Mouse (Mus musculus): ENCODE data around the gene Jag2. TPM values are rescaled to one million over a fixed set of nuclear protein-coding genes. Genes with fewer than 3 reads are reported as not detected.

The Jag2 gene
- polyA plus RNA-seq, 1 experiment = 51.8 TPM

- Histone ChIP-seq H3K4me3 (no peak overlapping the region), H3K36me3 (ENCODE audit: control insufficient read depth, insufficient read depth) (no peaks in the 10 kb centered on the region), H3K4me2 (ENCODE audit: low read depth) (no peak overlapping the region), H3ac (ENCODE audit: control insufficient read depth, insufficient read length) (no peak overlapping the region), H3K79me2 (ENCODE audit: control insufficient read depth, insufficient read depth) (peaks cover 46% of the 10 kb centered on the region), H3K27me3 (ENCODE audit: control insufficient read depth, insufficient read depth, insufficient read length) (no peaks in the 10 kb centered on the region)
- TF ChIP-seq MAX (IDR thresholded peaks at IDR 0.05; ENCODE audit: low read depth) (no peak), SRF (IDR thresholded peaks at IDR 0.05; ENCODE audit: control insufficient read depth, insufficient read length, low read depth) (no peak), MYOD1 (IDR thresholded peaks at IDR 0.05; ENCODE audit: control insufficient read depth in 1 of 3, insufficient read length in 2 of 3, low read depth in 2 of 3) (no peak), TCF12 (IDR thresholded peaks at IDR 0.05; ENCODE audit: insufficient read depth, poor library complexity, severe bottlenecking) (no peak), USF1 (IDR thresholded peaks at IDR 0.05; ENCODE audit: low read depth) (no peak), MYOG (IDR thresholded peaks at IDR 0.05; ENCODE audit: control insufficient read depth in 1 of 3, insufficient read depth in 1 of 3, insufficient read length in 2 of 3, low read depth in 2 of 3) (no peak), CEBPB (IDR thresholded peaks at IDR 0.05; ENCODE audit: insufficient read depth, poor library complexity, severe bottlenecking) (no peak), REST (IDR thresholded peaks at IDR 0.05; ENCODE audit: insufficient read depth, insufficient read length) (no peak)
Observed at GRCm38 (mm10) chr12:112922541-112922940, 7.0 kb downstream of the Jag2 start.

GRCm38 (mm10) chr12:112921518-112921917, 8.1 kb downstream of the Jag2 start:
- H3K4me3 ChIP-seq = no peak overlapping the region
- peaks cover 37% of the 10 kb centered on the region for H3K79me2 ChIP-seq (ENCODE audit: control insufficient read depth, insufficient read depth)
- H3K27me3 ChIP-seq (ENCODE audit: control insufficient read depth, insufficient read depth, insufficient read length) = no peaks in the 10 kb centered on the region
- H3K36me3 ChIP-seq (ENCODE audit: control insufficient read depth, insufficient read depth) = no peaks in the 10 kb centered on the region
- no peak overlapping the region for H3ac ChIP-seq (ENCODE audit: control insufficient read depth, insufficient read length)
- TF ChIP-seq SRF (IDR thresholded peaks at IDR 0.05; ENCODE audit: control insufficient read depth, insufficient read length, low read depth) (no peak), USF1 (IDR thresholded peaks at IDR 0.05; ENCODE audit: low read depth) (no peak), MAX (IDR thresholded peaks at IDR 0.05; ENCODE audit: low read depth) (no peak), CEBPB (IDR thresholded peaks at IDR 0.05; ENCODE audit: insufficient read depth, poor library complexity, severe bottlenecking) (no peak), TCF12 (IDR thresholded peaks at IDR 0.05; ENCODE audit: insufficient read depth, poor library complexity, severe bottlenecking) (no peak), E2F4 (IDR thresholded peaks at IDR 0.05; ENCODE audit: insufficient read depth) (no peak), MYOD1 (IDR thresholded peaks at IDR 0.05; ENCODE audit: control insufficient read depth in 1 of 3, insufficient read length in 2 of 3, low read depth in 2 of 3) (no peak), MYOG (IDR thresholded peaks at IDR 0.05; ENCODE audit: control insufficient read depth in 1 of 3, insufficient read depth in 1 of 3, insufficient read length in 2 of 3, low read depth in 2 of 3) (no peak), REST (IDR thresholded peaks at IDR 0.05; ENCODE audit: insufficient read depth, insufficient read length) (no peak), POLR2AphosphoS2 (IDR thresholded peaks at IDR 0.05; ENCODE audit: insufficient read length, low read depth) (no peak), TCF3 (IDR thresholded peaks at IDR 0.05; ENCODE audit: insufficient read length, low read depth) (no peak), POLR2A (IDR thresholded peaks at IDR 0.05; ENCODE audit: insufficient read length, low read depth) (no peak)
- no peak overlapping the region for H3K4me2 ChIP-seq (ENCODE audit: low read depth)

GRCm38 (mm10) chr12:112917906-112918305, 11.7 kb downstream of the Jag2 start:
- peaks cover 9% of the 10 kb centered on the region for H3K79me2 ChIP-seq (ENCODE audit: control insufficient read depth, insufficient read depth)
- H3K4me3 ChIP-seq = no peak overlapping the region
- H3K4me2 ChIP-seq (ENCODE audit: low read depth) = no peak overlapping the region
- no peaks in the 10 kb centered on the region for H3K36me3 ChIP-seq (ENCODE audit: control insufficient read depth, insufficient read depth)
- H3K27me3 ChIP-seq (ENCODE audit: control insufficient read depth, insufficient read depth, insufficient read length) = no peaks in the 10 kb centered on the region
- no peak overlapping the region for H3ac ChIP-seq (ENCODE audit: control insufficient read depth, insufficient read length)
- TF ChIP-seq POLR2A (IDR thresholded peaks at IDR 0.05; ENCODE audit: insufficient read length, low read depth) = no peak
- no peak for TF ChIP-seq SRF (IDR thresholded peaks at IDR 0.05; ENCODE audit: control insufficient read depth, insufficient read length, low read depth)
- no peak for TF ChIP-seq MYOG (IDR thresholded peaks at IDR 0.05; ENCODE audit: control insufficient read depth in 1 of 3, insufficient read depth in 1 of 3, insufficient read length in 2 of 3, low read depth in 2 of 3)
- TF ChIP-seq USF1 (IDR thresholded peaks at IDR 0.05; ENCODE audit: low read depth) = no peak
- TF ChIP-seq TCF3 (IDR thresholded peaks at IDR 0.05; ENCODE audit: insufficient read length, low read depth) = no peak

- Histone ChIP-seq H3K4me3 (no peak overlapping the region), H3K36me3 (ENCODE audit: control insufficient read depth, insufficient read depth) (no peaks in the 10 kb centered on the region), H3K79me2 (ENCODE audit: control insufficient read depth, insufficient read depth) (peaks cover 6% of the 10 kb centered on the region), H3K27me3 (ENCODE audit: control insufficient read depth, insufficient read depth, insufficient read length) (no peaks in the 10 kb centered on the region), H3ac (ENCODE audit: control insufficient read depth, insufficient read length) (no peak overlapping the region), H3K4me2 (ENCODE audit: low read depth) (no peak overlapping the region)
- TF ChIP-seq MAX (IDR thresholded peaks at IDR 0.05; ENCODE audit: low read depth) (no peak), POLR2A (IDR thresholded peaks at IDR 0.05; ENCODE audit: insufficient read length, low read depth) (no peak), TCF12 (IDR thresholded peaks at IDR 0.05; ENCODE audit: insufficient read depth, poor library complexity, severe bottlenecking) (no peak), USF1 (IDR thresholded peaks at IDR 0.05; ENCODE audit: low read depth) (no peak), MYOD1 (IDR thresholded peaks at IDR 0.05; ENCODE audit: control insufficient read depth in 1 of 3, insufficient read length in 2 of 3, low read depth in 2 of 3) (no peak), E2F4 (IDR thresholded peaks at IDR 0.05; ENCODE audit: insufficient read depth) (no peak), MYOG (IDR thresholded peaks at IDR 0.05; ENCODE audit: control insufficient read depth in 1 of 3, insufficient read depth in 1 of 3, insufficient read length in 2 of 3, low read depth in 2 of 3) (no peak)
Observed at GRCm38 (mm10) chr12:112917486-112917885, 12.1 kb downstream of the Jag2 start.

- H3K79me2 ChIP-seq (ENCODE audit: control insufficient read depth, insufficient read depth) = no peaks in the 10 kb centered on the region
- no peaks in the 10 kb centered on the region for H3K27me3 ChIP-seq (ENCODE audit: control insufficient read depth, insufficient read depth, insufficient read length)
- no peak for TF ChIP-seq MAX (IDR thresholded peaks at IDR 0.05; ENCODE audit: low read depth)
- no peak for TF ChIP-seq TCF12 (IDR thresholded peaks at IDR 0.05; ENCODE audit: insufficient read depth, poor library complexity, severe bottlenecking)
- peak; percentile 31 to 90 (median 43) for TF ChIP-seq MYOG (IDR thresholded peaks at IDR 0.05; ENCODE audit: control insufficient read depth in 1 of 3, insufficient read depth in 1 of 3, insufficient read length in 2 of 3, low read depth in 2 of 3)
- TF ChIP-seq MYOD1 (IDR thresholded peaks at IDR 0.05; ENCODE audit: control insufficient read depth in 1 of 3, insufficient read length in 2 of 3, low read depth in 2 of 3) = peak; percentile 34 to 94 (median 81)
- no peak for TF ChIP-seq SRF (IDR thresholded peaks at IDR 0.05; ENCODE audit: control insufficient read depth, insufficient read length, low read depth)
- peak; percentile 68 for TF ChIP-seq TCF3 (IDR thresholded peaks at IDR 0.05; ENCODE audit: insufficient read length, low read depth)
- TF ChIP-seq REST (IDR thresholded peaks at IDR 0.05; ENCODE audit: insufficient read depth, insufficient read length) = no peak
- TF ChIP-seq E2F4 (IDR thresholded peaks at IDR 0.05; ENCODE audit: insufficient read depth) = no peak
- TF ChIP-seq CEBPB (IDR thresholded peaks at IDR 0.05; ENCODE audit: insufficient read depth, poor library complexity, severe bottlenecking) = no peak
- TF ChIP-seq USF1 (IDR thresholded peaks at IDR 0.05; ENCODE audit: low read depth) = no peak
- no peak for TF ChIP-seq POLR2AphosphoS2 (IDR thresholded peaks at IDR 0.05; ENCODE audit: insufficient read length, low read depth)
- peak; percentile 18 for TF ChIP-seq POLR2A (IDR thresholded peaks at IDR 0.05; ENCODE audit: insufficient read length, low read depth)
- no peak overlapping the region for H3ac ChIP-seq (ENCODE audit: control insufficient read depth, insufficient read length)
- no peaks in the 10 kb centered on the region for H3K36me3 ChIP-seq (ENCODE audit: control insufficient read depth, insufficient read depth)
- H3K4me2 ChIP-seq (ENCODE audit: low read depth) = no peak overlapping the region
- no peak overlapping the region for H3K4me3 ChIP-seq
Observed at GRCm38 (mm10) chr12:112916698-112917400, 12.7 kb downstream of the Jag2 start.
